Mouse (Mus musculus): ENCODE measurements at regions not wholly inside any gene's neighbourhood (a gene's known extent, or its start where the extent isn't known, plus 50 kb on each side); places are given as distances from the start of the nearest gene placed in this dataset.
A peak's percentile ranks its signal among the peaks of the same experiment; 100 is the strongest.

DNA sequence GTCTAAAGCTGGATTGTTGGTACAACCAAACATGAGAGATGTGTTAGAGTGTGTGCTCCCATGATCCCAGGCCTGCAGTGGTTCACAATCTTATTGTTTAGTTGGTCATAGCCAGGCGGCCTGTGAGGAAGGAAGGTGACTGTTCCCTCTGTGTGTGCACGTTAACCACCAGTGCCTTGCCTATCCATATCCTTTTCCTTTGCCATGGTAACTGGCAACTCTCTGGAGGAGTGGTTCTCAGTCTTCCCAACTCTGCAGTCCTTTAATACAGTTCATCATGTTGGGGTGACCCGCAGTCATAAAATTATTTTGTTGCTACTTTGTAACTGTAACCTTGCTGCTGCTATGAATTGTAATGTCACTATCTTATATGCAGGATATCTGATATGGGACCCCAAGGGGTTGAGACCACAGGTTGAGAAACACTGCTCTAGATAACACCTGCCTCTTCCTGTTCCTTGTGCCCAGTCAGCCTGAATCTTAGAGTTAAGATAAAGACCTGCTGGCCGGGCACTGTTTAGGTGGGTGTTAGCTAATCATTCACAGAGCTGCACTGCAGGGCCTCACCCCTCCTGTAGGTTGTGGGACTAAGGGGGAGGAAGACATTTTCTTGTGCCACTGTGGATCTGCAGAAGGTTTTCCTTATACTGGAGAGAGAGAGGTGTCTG, 57.0 kb upstream of the Medag start:
- ATAC-seq (ENCODE audit: low read depth) = peak; percentile 35; the same call in 1 of the 2 replicates
- Histone ChIP-seq H3K36me3 (ENCODE audit: control insufficient read depth, insufficient read depth, low read length) (no peaks in the 10 kb centered on the region), H3K4me1 (replicated peaks; ENCODE audit: control insufficient read depth, insufficient read depth, low read length) (peaks cover 22% of the 10 kb centered on the region), H3K27me3 (ENCODE audit: control insufficient read depth, insufficient read depth, low read depth, low read length) (no peaks in the 10 kb centered on the region), H3K9me3 (ENCODE audit: control insufficient read depth, low read length) (no peaks in the 10 kb centered on the region), H3K27ac (ENCODE audit: low read length) (peak overlapping the region; percentile 50), H3K4me3 (ENCODE audit: low read length) (no peak overlapping the region), H3K4me2 (ENCODE audit: low read depth, low read length) (no peak overlapping the region), H3K9ac (ENCODE audit: low read length) (no peak overlapping the region)
- 66% methylated on average over 4 of the region's 4 CpGs for WGBS

- Histone ChIP-seq H3K9me3 (ENCODE audit: control insufficient read depth, low read length) (peaks cover 3% of the 10 kb centered on the region), H3K4me3 (ENCODE audit: low read length) (no peak overlapping the region), H3K4me2 (ENCODE audit: low read depth, low read length) (no peak overlapping the region), H3K27me3 (ENCODE audit: control insufficient read depth, insufficient read depth, low read depth, low read length) (no peaks in the 10 kb centered on the region), H3K9ac (ENCODE audit: low read length) (no peak overlapping the region), H3K36me3 (ENCODE audit: control insufficient read depth, insufficient read depth, low read length) (no peaks in the 10 kb centered on the region), H3K4me1 (replicated peaks; ENCODE audit: control insufficient read depth, insufficient read depth, low read length) (peaks cover 22% of the 10 kb centered on the region), H3K27ac (ENCODE audit: low read length) (no peak overlapping the region)
- 51% methylated on average over 7 of the region's 7 CpGs for WGBS
- no peak for ATAC-seq (ENCODE audit: low read depth)
These were observed 56.4 kb upstream of the Medag start for GRCm38 (mm10) chr5:149355131-149355530.

DNA sequence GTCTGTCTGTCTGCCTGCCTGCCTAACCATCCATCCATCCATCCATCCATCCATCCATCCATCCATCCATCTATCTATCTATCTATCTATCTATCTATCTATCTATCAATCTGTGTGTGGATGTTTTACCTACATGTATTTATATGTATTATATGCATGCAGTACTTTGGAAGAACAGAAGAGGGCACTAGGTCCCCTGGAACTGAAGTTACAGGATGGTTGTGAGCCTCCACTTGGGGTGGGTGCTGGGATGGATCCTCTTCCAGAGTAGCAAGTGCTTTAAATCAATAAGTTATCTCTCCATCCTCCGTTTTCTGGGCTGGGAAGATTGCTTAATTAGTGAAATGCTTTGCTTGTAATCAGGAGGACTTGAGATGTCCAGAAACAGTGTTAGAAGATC, 54.6 kb upstream of the Medag start:
- H3K9ac ChIP-seq (ENCODE audit: low read length) = no peak overlapping the region
- peaks cover 22% of the 10 kb centered on the region for H3K4me1 ChIP-seq (replicated peaks; ENCODE audit: control insufficient read depth, insufficient read depth, low read length)
- H3K9me3 ChIP-seq (ENCODE audit: control insufficient read depth, low read length) = peaks cover 3% of the 10 kb centered on the region
- WGBS = 81% methylated on average over 1 of the region's 1 CpGs
- no peaks in the 10 kb centered on the region for H3K27me3 ChIP-seq (ENCODE audit: control insufficient read depth, insufficient read depth, low read depth, low read length)
- no peak overlapping the region for H3K4me2 ChIP-seq (ENCODE audit: low read depth, low read length)
- no peak for ATAC-seq (ENCODE audit: low read depth)
- no peak overlapping the region for H3K27ac ChIP-seq (ENCODE audit: low read length)
- no peak overlapping the region for H3K4me3 ChIP-seq (ENCODE audit: low read length)
- no peaks in the 10 kb centered on the region for H3K36me3 ChIP-seq (ENCODE audit: control insufficient read depth, insufficient read depth, low read length)
